Mouse (Mus musculus) T-helper 17 cell (primary cell): ENCODE measurements at regions not wholly inside any gene's neighbourhood (a gene's known extent, or its start where the extent isn't known, plus 50 kb on each side); places are given as distances from the start of the nearest gene placed in this dataset.
"Not testable (repeated sequence)": the region's sequence is repeated elsewhere in the genome, so short reads cannot be mapped to it uniquely, and the experiment has no call there.

Experiments used
- in situ Hi-C, 2 experiments: fragments of 300-600 bp; cut with MboI, MseI; formaldehyde crosslinking; loops; 1 replicate in 1 of 2; 2 replicates in 1 of 2; pipeline ENCODE4 v1.15.1; 2025; ENCODE audit warnings: high pct_unique_total_duplicates in 2 of 2

- in situ Hi-C loops: no loop called here
Measured at GRCm38 (mm10) chr8:26746811-26747210, 230.3 kb upstream of the Zfp703 start.

DNA sequence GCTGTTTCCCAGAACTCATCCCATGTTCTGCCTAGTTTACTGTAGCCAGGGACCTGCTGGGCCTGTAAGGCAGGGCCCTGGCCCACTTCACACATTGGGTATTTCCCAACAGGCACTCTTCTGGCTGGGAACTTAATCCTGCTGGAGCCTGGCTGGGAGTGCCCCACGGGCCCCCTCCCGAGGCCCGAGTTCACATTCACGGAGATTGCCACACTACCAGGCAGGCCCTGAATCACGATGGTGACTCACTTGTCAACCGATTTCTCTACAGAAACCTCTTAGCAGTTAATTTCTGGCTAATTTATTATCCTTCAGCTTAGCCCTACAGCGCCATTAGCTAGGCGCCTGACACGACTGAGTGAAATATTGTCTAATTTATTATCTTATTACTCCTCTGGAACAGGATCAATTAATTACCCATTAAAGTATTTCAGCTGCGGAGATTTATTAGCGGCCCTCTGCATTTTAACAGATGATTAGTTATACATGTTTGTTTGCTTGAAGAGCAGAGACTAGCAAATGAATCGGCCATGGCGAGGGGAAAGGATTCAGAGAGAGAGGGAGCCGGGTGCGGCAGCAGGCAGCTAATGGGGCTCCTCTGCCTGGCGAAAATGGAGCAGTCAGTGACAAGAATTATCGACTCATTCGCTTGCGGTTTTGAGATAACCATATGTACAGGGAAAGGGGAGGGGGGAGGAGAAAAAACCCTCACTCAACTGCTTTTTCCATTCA is 229.7 kb upstream of the Zfp703 start:
- in situ Hi-C loops: no loop called here

- in situ Hi-C loops: no loop called here
Measured at GRCm38 (mm10) chr8:26748161-26748971, 228.8 kb upstream of the Zfp703 start.

DNA sequence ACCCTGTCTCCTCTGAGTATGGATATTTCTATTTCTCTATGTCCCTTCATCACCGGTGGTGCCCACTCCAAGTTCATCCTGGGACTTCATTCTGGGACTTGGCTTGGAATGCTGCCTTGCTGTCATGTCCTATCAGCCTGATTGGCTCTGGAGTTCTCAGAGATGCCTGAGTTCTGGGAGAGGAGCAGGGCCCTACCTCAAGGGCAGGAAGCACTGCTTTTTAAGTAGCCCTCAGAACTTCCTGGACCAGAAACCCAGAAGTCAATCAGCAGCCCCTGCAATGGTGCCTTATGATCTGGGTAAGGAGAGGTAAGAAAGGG is 228.2 kb upstream of the Zfp703 start:
- in situ Hi-C loops: no loop called here

- in situ Hi-C loops: no loop called here
Measured at GRCm38 (mm10) chr8:26750120-26750519, 227.0 kb upstream of the Zfp703 start.

DNA sequence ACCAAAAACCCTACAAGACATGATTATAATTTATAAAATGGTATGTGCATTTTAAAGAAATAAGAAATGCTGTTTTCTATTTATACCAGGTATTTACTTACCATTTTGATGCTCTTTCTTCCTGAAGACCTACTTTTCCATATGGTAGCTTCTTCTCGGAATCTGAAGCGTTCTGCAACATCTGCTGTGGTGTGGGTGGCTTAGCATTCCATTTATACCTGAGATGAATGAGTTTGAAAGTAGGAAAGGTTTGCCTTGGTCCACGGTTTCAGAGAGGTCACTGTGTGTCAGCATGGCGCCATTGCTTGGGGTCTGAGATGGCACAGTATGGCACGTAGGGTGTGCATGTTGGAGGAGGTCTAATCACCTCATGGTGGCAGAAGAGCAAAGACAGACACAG is 225.5 kb upstream of the Zfp703 start:
- in situ Hi-C loops: no loop called here

DNA sequence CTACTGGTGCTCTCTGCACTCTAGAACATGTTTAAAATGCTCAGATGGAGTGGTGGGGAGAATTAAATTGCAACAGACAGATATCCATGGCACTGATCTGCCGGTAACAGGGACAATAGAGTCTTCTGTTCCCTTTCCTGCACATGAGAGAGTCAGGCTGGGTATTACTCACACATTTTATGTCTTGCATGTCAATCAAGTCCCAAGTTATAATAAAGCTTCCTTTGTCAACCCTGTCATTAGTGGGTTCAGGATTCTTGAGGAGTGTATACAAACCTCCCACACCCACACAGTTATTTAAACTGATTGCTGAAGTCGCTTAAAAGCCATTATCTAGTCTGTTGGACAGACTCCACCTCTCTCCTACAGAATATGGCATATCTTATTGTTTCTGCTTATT is 220.7 kb upstream of the Zfp703 start:
- in situ Hi-C loops: no loop called here

GRCm38 (mm10) chr8:26760726-26761125 is 216.4 kb upstream of the Zfp703 start:
- in situ Hi-C loops: no loop called here

- in situ Hi-C loops: no loop called here
Measured at GRCm38 (mm10) chr8:26762942-26763778, 214.0 kb upstream of the Zfp703 start.

- in situ Hi-C loops: no loop called here
Measured at GRCm38 (mm10) chr8:26768474-26769229, 208.5 kb upstream of the Zfp703 start.

DNA sequence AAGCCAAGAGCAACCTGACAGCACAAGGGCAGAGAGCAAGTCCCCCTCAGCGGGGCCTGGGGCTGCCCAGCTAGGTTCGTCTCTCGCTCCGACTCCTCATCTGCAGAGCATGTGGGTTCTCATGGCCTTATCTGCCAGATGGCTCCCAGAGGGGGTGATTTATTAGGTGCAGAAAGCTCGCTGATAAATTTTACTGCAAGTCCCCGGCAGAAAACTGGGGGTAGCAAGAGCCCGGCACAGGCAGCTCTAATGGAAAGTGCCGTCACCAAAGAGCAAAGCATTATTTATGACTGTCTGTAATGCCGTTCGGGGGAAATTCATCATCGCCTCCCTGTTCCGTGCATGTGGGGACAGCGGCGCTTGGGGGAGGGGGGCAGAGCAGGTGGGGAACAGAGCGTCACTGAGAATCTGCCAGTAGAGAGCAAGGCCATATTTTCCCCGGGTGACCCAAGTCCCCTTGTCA is 206.7 kb upstream of the Zfp703 start:
- in situ Hi-C loops: loop anchor here in 1 of 2 experiments (5.0 kb wide), 1 partner anchor 33 kb away; no protein-coding TSS in a partner anchor

- in situ Hi-C loops: no loop called here
Measured at GRCm38 (mm10) chr8:26778917-26779537, 198.1 kb upstream of the Zfp703 start.

DNA sequence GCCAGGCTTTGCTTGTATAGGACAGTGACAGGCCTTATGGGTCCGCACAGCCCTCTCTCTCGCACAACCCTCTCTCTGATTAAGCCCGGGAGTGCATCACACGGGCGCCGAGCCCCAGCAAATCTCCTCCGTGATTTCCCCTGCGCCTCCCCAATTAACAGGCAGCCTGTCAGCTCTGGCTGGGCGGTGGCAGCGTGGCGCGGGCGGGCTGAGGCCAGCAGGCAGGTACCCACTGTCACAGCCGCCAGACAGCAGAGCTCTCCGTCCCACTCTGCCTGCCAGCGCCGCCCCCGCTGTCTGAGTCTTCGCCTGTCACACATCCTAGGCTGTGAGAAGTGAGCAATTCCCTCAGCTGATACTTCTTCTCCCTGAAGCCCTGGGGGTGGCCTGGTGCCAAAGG is 196.6 kb upstream of the Zfp703 start:
- in situ Hi-C loops: no loop called here

DNA sequence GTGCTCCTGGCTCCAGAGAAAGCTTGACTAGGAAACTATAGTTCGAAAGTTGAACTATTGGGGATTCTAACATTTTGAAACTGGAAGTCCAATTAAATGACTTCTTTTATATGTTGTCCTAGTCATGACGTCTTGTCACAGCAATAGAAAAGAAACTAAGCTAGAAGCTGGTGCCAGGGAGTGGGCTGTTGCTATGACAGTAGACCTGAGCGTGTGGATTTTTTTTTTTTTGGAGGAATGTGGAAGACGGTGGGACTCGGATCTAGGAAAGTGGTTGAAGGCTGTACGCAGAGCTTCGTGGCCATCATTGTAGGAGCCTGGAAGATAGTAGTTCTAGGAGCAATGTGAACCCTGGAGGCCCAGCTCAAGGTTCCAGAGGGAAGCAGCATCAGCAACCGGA is 194.2 kb upstream of the Zfp703 start:
- in situ Hi-C loops: not testable (repeated sequence)

- in situ Hi-C loops: no loop called here
Measured at GRCm38 (mm10) chr8:26784381-26784780, 192.7 kb upstream of the Zfp703 start.

DNA sequence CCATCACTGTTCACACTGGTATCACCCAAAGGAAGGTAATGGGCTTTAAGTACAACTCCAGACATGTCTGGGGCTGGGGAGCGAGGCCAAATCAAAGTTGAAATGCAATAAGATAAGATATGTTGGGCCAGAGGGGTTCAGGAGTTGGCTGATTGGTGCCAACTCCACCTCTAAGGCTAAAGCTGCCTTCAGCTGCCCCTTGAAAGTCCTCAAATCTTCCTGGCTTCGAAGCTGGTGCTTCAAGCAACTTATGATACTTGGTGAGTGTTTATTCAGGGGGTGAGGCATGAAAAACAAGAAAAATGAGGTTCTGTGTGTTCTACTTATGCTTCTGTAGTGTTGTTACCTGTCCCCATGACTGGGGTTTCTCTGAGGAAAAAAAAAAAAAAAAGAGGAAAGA is 185.3 kb upstream of the Zfp703 start:
- in situ Hi-C loops: no loop called here

DNA sequence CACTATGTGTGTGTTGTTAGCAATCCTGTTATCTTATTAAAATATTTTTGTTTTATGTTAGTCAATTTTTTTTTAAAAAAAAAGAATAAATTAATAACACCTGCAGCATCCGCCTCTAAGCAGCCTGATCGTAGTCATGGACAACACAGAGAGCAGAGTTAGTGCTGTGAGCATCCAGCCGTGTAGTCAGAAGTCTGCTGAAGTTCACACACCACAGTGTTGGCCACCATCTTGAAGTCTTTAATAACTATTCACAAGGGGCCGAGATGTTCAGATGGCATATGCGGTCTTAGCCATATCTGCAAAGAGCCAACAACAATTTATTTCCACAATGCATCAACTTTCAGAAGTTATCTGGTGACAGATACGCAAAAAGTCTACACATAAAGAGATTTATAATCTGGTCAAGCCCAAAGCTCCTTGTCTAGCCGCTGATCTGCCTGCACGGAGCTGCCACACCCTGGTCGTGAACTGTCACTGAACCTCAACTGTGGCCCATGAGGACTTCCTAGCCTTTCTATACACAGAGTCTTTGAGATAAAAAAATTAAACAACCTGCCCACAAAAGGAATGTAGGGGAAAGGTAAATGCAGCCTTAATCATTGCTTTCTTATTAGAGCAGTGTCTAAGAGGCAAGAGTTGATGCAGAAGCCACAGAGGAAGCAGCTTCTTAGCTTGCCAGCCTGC is 183.4 kb upstream of the Zfp703 start:
- in situ Hi-C loops: no loop called here

DNA sequence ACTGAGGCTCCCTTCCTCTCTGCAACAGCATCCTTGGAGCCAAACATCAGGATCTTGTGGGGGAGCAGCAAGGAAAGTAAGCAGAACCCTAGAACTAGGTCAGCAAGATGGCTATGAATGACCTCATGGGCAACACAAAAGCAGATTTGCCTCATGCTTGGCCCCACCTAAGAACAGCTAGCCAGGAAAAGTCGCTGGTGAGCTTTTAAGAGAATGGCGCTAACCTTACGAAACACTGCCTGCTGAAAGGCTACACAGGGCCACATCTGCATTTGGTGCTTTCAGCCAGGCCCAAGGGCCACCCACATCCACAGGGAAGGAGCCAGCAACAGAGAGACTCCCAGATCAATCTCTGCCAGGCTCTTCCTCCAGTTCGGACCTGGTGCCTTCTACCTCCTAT is 182.7 kb upstream of the Zfp703 start:
- in situ Hi-C loops: no loop called here

DNA sequence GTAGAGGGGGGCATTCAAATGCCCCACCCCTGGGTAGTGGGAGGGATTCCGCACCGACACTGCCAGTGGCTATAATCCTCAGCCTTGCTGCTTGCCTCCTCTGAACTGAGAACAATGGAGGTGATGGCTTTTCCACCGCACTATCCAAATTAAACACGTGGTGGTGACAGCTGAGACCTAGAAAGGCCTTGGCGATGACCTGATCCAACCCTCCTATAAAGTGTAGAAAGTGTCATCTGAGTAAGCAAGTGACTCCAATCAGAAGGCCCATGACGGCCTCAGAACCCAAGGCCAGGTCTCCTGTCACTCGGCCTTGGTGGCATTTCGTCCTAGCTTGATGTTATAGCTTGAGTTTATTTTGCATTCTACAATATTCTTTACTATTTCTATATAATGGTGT is 181.5 kb upstream of the Zfp703 start:
- in situ Hi-C loops: no loop called here

GRCm38 (mm10) chr8:26799814-26800213 is 177.3 kb upstream of the Zfp703 start:
- in situ Hi-C loops: no loop called here
